ENCODE assay signal across 16 mouse cellular contexts in the genomic region with DNA sequence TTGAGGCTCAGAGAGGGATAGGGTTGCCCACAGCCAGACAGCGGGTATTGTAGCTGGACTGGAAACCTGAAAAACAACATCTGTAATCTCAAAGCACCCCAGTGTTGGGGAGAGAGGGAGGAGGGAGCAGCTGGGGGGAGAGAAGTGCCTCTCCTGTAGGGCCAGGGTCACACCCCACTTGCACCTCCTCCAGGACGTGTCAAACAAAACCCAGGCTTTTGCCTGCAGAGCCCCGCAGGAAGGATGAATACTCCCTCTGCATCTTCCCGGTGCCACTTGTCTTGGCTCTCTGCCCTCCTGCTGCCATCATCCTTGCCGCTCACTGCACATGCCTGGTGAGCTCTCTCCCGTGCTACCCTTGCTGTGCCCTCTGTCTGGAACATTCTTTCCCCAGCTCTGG. TPM values are rescaled to one million over a fixed set of nuclear protein-coding genes. Genes with fewer than 3 reads are reported as not detected.
DNase-seq lines count a peak whose midpoint lies in the region; ATAC-seq and TF ChIP-seq lines count a peak whose summit lies in the region.
"Had no signal": no experiment of that assay in that cellular context is flagged by ENCODE, and none has a peak within 500 bp of the region (broad histone marks: within the 10 kb centered on the region; RNA-seq: fewer than 3 reads in every experiment).

No protein-coding gene starts in this region.

- TF ChIP-seq POLR2A in cerebellum, adult 2 months (IDR thresholded peaks at IDR 0.05; ENCODE audit: borderline replicate concordance, insufficient read depth, low read length), result no peak

- H3K9me3 ChIP-seq in midbrain, embryonic 10.5 days (replicated peaks), result no peaks in the 10 kb centered on the region
- H3K9me3 ChIP-seq in midbrain, embryonic 13.5 days, result no peaks in the 10 kb centered on the region
- H3K9me3 ChIP-seq in stomach, embryonic 14.5 days (ENCODE audit: control insufficient read depth, low read depth, low read length), result no peaks in the 10 kb centered on the region
- H3K9me3 ChIP-seq: G1E; hindbrain, embryonic 15.5 days; liver, embryonic 13.5 days had no signal

- no peak for TF ChIP-seq CTCF in cerebellum, adult 2 months (IDR thresholded peaks at IDR 0.05; ENCODE audit: borderline replicate concordance, insufficient read depth, low read depth, low read length)

- no peaks in the 10 kb centered on the region for H3K36me3 ChIP-seq in midbrain, embryonic 10.5 days
- no peaks in the 10 kb centered on the region for H3K36me3 ChIP-seq in midbrain, embryonic 13.5 days
- H3K36me3 ChIP-seq in stomach, embryonic 14.5 days (ENCODE audit: control insufficient read depth, insufficient read depth, low read length), result no peaks in the 10 kb centered on the region
- H3K36me3 ChIP-seq: G1E; hindbrain, embryonic 15.5 days; liver, embryonic 13.5 days had no signal

- no peak overlapping the region; the same call in 1 of the 2 replicates for H3K9ac ChIP-seq in midbrain, embryonic 13.5 days (replicated peaks)
- H3K9ac ChIP-seq in stomach, embryonic 14.5 days (replicated peaks; ENCODE audit: low read depth, low read length), result no peak overlapping the region
- H3K9ac ChIP-seq: hindbrain, embryonic 15.5 days; liver, embryonic 13.5 days had no signal

- no peak overlapping the region for H3K4me3 ChIP-seq in cerebellum, adult 2 months (replicated peaks; ENCODE audit: insufficient read depth, low read depth, low read length)
- H3K4me3 ChIP-seq in midbrain, embryonic 10.5 days, result no peak overlapping the region
- no peak overlapping the region for H3K4me3 ChIP-seq in midbrain, embryonic 13.5 days (replicated peaks)
- no peak overlapping the region for H3K4me3 ChIP-seq in stomach, embryonic 14.5 days (ENCODE audit: low read depth, low read length)
- H3K4me3 ChIP-seq: hindbrain, embryonic 15.5 days; liver, embryonic 13.5 days had no signal

- no peaks in the 10 kb centered on the region for H3K27me3 ChIP-seq in cerebellum, adult 2 months (ENCODE audit: control insufficient read depth, insufficient read depth, low read length)
- no peaks in the 10 kb centered on the region for H3K27me3 ChIP-seq in midbrain, embryonic 10.5 days (ENCODE audit: low read depth, poor library complexity, severe bottlenecking)
- H3K27me3 ChIP-seq in midbrain, embryonic 13.5 days, result no peaks in the 10 kb centered on the region
- H3K27me3 ChIP-seq in stomach, embryonic 14.5 days (ENCODE audit: control insufficient read depth, insufficient read depth, low read length), result no peaks in the 10 kb centered on the region
- H3K27me3 ChIP-seq: hindbrain, embryonic 15.5 days; liver, embryonic 13.5 days had no signal

- 19% methylated on average over 6 of the region's 6 CpGs for WGBS in cerebellum, adult 2 months
- WGBS in midbrain, embryonic 10.5 days, result 28% methylated on average over 6 of the region's 6 CpGs
- WGBS in midbrain, embryonic 13.5 days, result 26% methylated on average over 6 of the region's 6 CpGs
- WGBS in stomach, embryonic 14.5 days, result 29% methylated on average over 6 of the region's 6 CpGs

- ATAC-seq in midbrain, embryonic 13.5 days, result no peak
- ATAC-seq in stomach, embryonic 14.5 days (ENCODE audit: insufficient number of reproducible peaks, insufficient read depth, low FRiP score, low read depth), result 0 out of 2 replicates have a peak, but pooled peaks have one; percentile 33
- ATAC-seq: activated CD4-positive, CD25-positive, alpha-beta regulatory T cell, adult 4 months had no signal

- peaks cover 32% of the 10 kb centered on the region for H3K4me1 ChIP-seq in cerebellum, adult 2 months (ENCODE audit: control insufficient read depth, insufficient read depth, low read length)
- peaks cover 12% of the 10 kb centered on the region; the same call in 1 of the 2 replicates for H3K4me1 ChIP-seq in midbrain, embryonic 10.5 days
- H3K4me1 ChIP-seq in midbrain, embryonic 13.5 days (replicated peaks), result no peaks in the 10 kb centered on the region; the same call in 1 of the 2 replicates
- H3K4me1 ChIP-seq in stomach, embryonic 14.5 days (ENCODE audit: control insufficient read depth, insufficient read depth, low read length), result no peaks in the 10 kb centered on the region; the same call in 1 of the 2 replicates
- H3K4me1 ChIP-seq: hindbrain, embryonic 15.5 days had no signal

- H3K27ac ChIP-seq in cerebellum, adult 2 months (ENCODE audit: insufficient read depth, low read length), result peak overlapping the region; percentile 84
- H3K27ac ChIP-seq in midbrain, embryonic 10.5 days (replicated peaks), result 0 out of 2 replicates have a peak overlapping the region, but pooled peaks have one; percentile 23
- H3K27ac ChIP-seq in midbrain, embryonic 13.5 days, result no peak overlapping the region
- H3K27ac ChIP-seq in stomach, embryonic 14.5 days (ENCODE audit: low read length), result no peak overlapping the region
- H3K27ac ChIP-seq: hindbrain, embryonic 15.5 days; liver, embryonic 13.5 days had no signal

- H3K4me2 ChIP-seq in midbrain, embryonic 13.5 days (replicated peaks), result no peak overlapping the region
- no peak overlapping the region for H3K4me2 ChIP-seq in stomach, embryonic 14.5 days (replicated peaks; ENCODE audit: low read depth, low read length)
- H3K4me2 ChIP-seq: hindbrain, embryonic 15.5 days; liver, embryonic 13.5 days; midbrain, embryonic 11.5 days had no signal

- peak; percentile 59 to 64 for DNase-seq in cerebellum, adult 2 months
- DNase-seq in cerebellum, postnatal 4 days (ENCODE audit: low spot score in 2 of 2), result no peak
- no peak for DNase-seq in midbrain, embryonic 10.5 days (ENCODE audit: low spot score)
- DNase-seq in cerebellum, adult 9-10 months, result peak; percentile 56
- no peak for DNase-seq in thymus, postnatal 14 days
- no peak for DNase-seq in c-Kit-positive CD71-positive TER-119-positive erythroid progenitor cells, embryonic 14.5 days (ENCODE audit: low spot score)
- DNase-seq: gastrocnemius, postnatal 25 days; kidney, adult 9 months; liver, embryonic 13.5 days; lung, postnatal 10 days had no signal

RNA-seq across cellular contexts. Expression of a gene that starts 10.6 kb away (rescaled TPM):
- polyA plus RNA-seq in cerebellum, adult 2 months (2012; rRNA removed), result 93.6 and 114 TPM in 2 replicates
- 32.4 and 34.5 TPM in 2 replicates for polyA plus RNA-seq in midbrain, embryonic 10.5 days (2016; fragmentation: Nextera tagmentation; extraction: Ambion mirVana)
- 19.0 and 19.2 TPM in 2 replicates for polyA plus RNA-seq in midbrain, embryonic 13.5 days (2015; fragmentation: Nextera tagmentation; extraction: Ambion mirVana)
- 58.8 and 60.1 TPM in 2 replicates for polyA plus RNA-seq in stomach, embryonic 14.5 days (2014; fragmentation: Nextera tagmentation; extraction: Ambion mirVana)

Comparison
In these comparisons a context has a peak if more than half of its experiments do, and no peak if none do; other contexts are left out.
1. DNase-seq: peak in cerebellum, adult 2 months (2 of 2) and cerebellum, adult 9-10 months (single experiment); none in cerebellum, postnatal 4 days (0 of 2), midbrain, embryonic 10.5 days (single experiment), thymus, postnatal 14 days (single experiment) and c-Kit-positive CD71-positive TER-119-positive erythroid progenitor cells, embryonic 14.5 days (single experiment).
2. H3K27ac ChIP-seq: peak in cerebellum, adult 2 months (single experiment) and midbrain, embryonic 10.5 days (single experiment); none in midbrain, embryonic 13.5 days (single experiment) and stomach, embryonic 14.5 days (single experiment).